Mouse (Mus musculus) spleen, adult 2 months (tissue): ENCODE results near the gene Ubr3.

Experiments used
- CTCF ChIP-seq: fragments of 200-500 bp; IDR thresholded peaks from 2 replicates; pipeline ENCODE4 v1.5.1; 2011; ENCODE audit warnings: mild to moderate bottlenecking, inconsistent platforms; ENCODE audit not compliant: insufficient read depth, insufficient read length, insufficient replicate concordance; ENCODE audit errors: extremely low read depth
- POLR2A ChIP-seq: fragments of 200-500 bp; IDR thresholded peaks from 2 replicates; pipeline ENCODE4 v1.6.1; 2011; ENCODE audit warnings: low read depth, low read length, inconsistent platforms

DNA sequence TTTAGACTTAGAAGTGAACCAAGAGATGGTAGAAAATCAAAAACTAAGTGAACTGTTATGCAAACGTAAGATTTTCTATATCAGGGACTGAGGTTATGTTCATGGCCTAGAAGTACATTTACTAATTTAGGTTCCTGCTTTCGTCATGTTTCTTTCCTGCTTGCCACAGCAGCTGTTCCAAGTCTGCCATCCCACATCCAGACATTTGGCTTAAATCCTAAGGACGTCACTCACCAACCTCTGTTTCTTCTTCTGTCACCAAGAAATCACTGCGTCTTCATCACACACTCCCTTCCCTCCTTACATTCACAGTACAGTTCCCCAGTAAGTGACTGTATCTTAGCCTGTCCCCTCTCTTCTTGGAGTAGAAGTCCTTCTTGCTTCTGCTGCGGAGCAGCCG, 92.2 kb downstream of the Ubr3 start:
- no peak for TF ChIP-seq POLR2A
- TF ChIP-seq CTCF = no peak
